Mouse (Mus musculus) CD4-positive, CD25-positive, alpha-beta regulatory T cell (primary cell): ENCODE measurements around the gene Arfgap3. TPM values are rescaled to one million over a fixed set of nuclear protein-coding genes. Genes with fewer than 3 reads are reported as not detected.

Experiments used
- polyA plus RNA-seq: library from polyadenylated mRNA; unstranded; fragments of 100-300 nt; shearing (Covaris generic); gene quantifications from one replicate; pipeline ENCODE4 v1.2.1, GENCODE M21; 2017

Gene Arfgap3
- 10.5 TPM for polyA plus RNA-seq

DNA sequence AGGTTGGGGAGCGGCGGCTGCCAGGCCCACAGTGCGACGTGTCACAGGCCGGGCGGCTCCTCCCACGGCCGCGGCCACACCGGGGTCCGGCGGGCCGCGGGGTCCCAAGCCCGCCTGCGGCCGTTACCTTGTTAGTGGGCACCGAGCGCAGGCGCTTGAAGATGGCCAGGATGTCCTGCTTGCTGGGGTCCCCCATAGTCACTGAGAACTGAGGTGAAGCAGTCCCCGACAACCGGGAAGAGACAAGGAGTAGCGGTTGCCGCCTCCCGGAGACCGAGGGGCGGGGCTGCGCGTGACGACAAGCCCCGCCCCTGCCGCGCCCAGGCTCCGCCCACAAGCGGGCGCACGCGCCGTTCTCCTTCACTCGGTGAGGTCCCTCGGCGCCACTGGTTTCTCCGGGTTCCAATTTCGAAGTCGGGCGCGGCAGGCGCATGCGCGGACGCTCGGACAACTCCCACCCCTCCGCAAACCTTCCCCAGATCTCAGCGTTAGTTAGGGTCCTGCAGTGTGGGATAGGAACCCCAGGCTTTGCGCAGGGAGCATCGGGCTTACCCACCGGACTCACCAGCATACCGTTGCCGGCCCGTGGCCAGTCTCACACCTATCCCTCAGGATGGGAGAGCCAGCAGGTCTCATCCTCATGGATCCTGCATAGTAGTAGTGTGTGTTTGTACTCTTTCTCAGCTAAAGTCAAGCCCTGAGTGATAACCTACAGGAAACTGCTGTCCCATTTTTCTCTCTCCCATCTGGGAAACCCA lies at the start of gene Arfgap3:
Arfgap3 (minus strand) TSS at position 294 of the 758 bp plus-strand sequence.

DNA sequence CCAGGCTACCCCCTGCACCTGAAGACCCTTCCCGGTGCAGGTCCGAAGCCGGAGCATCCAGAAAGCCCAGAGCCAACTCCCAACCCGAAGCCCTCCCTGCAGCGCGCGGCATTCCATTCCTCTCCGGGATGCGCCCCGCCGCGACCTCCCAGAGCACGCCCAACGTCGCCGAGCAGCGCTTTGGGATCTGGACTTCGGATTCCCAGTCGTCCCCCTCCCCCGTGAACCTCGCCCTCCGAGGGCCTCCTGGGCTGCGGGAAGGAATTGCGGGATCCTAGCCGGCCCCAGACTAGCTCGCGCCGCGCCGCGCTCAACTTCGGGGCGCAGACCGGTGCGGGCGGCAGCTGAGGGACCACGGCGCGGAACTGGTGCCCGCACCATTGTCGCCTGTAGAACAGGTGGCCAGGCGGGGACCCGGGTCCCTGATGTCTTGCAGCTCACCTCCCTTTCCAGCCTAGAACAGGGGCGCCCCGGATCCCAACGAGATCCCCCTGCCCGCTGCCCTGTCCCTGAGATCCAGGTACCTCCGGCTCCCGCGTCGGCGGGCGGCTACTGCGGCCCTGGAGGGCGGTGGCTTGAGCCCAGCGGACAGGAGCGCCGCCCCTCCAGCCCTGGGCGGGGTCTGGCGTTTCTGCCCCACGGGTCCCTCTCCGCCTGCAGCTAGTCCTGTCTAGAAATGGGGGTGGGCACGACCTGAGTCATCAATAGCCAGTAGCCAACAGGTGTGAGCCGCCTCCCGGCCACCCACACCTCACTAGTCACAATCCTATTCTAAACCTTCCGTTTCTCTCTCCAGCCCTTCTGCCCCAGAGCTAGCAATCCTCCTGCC lies 98.7 kb downstream of the Arfgap3 start, which contains the start of gene A4galt:
A4galt (minus strand) TSS at position 599 of the 829 bp plus-strand sequence.

Other genes with a start within 250 kb of the Arfgap3 start
- 83.8 TPM for gene Rrp7a, start 227.4 kb downstream of the Arfgap3 start, polyA plus RNA-seq
- gene Poldip3, start 200.9 kb downstream of the Arfgap3 start, polyA plus RNA-seq = 155 TPM
- gene Cyb5r3, start 177.7 kb downstream of the Arfgap3 start, polyA plus RNA-seq = 89.0 TPM
- gene A4galt, start 98.5 kb downstream of the Arfgap3 start, polyA plus RNA-seq = 0.32 TPM
- gene Pacsin2, start 114.4 kb upstream of the Arfgap3 start, polyA plus RNA-seq = 43.4 TPM
- 12.3 TPM for gene Ttll1, start 160.6 kb upstream of the Arfgap3 start, polyA plus RNA-seq
- gene Bik, start 176.6 kb upstream of the Arfgap3 start, polyA plus RNA-seq = 1.5 TPM
- 292 TPM for gene Tspo, start 213.3 kb upstream of the Arfgap3 start, polyA plus RNA-seq
- gene Mcat, start 213.5 kb upstream of the Arfgap3 start, polyA plus RNA-seq = 32.6 TPM
- gene Ttll12, start 244.9 kb upstream of the Arfgap3 start, polyA plus RNA-seq = 17.7 TPM